Mouse (Mus musculus) lung, embryonic 14.5 days (tissue): Measurements from ENCODE around the gene Stpg1. TPM values are rescaled to one million over a fixed set of nuclear protein-coding genes. Genes with fewer than 3 reads are reported as not detected.

Source experiments
- ATAC-seq: fragments of 200-750 bp; cut with Nextera tagmentation; 2 replicates; pipeline ENCODE4 v1.8.0; 2017; ENCODE audit warnings: mild to moderate bottlenecking, moderate TSS enrichment, moderate library complexity; ENCODE audit not compliant: insufficient read depth
- DNase-seq: peaks from one replicate; pipeline ENCODE4 v3.0.0-alpha.2; 2015
- H3K27ac ChIP-seq: fragments of 300-500 bp; sonication (generic); 2 replicates; pipeline ENCODE4 v1.5.1; 2014; ENCODE audit warnings: low read depth, mild to moderate bottlenecking, moderate library complexity
- H3K27me3 ChIP-seq: fragments of 300-500 bp; sonication (generic); 2 replicates; pipeline ENCODE4 v1.6.1; 2014; ENCODE audit warnings: low read length, control low read depth; ENCODE audit not compliant: insufficient read depth
- H3K36me3 ChIP-seq: fragments of 300-500 bp; sonication (generic); 2 replicates; pipeline ENCODE4 v1.6.1; 2014; ENCODE audit warnings: control low read depth; ENCODE audit not compliant: insufficient read depth
- H3K4me1 ChIP-seq: fragments of 300-500 bp; sonication (generic); 2 replicates; pipeline ENCODE4 v1.6.1; 2014; ENCODE audit warnings: antibody characterized with exemption, control low read depth; ENCODE audit not compliant: insufficient read depth
- H3K4me2 ChIP-seq: fragments of 300-500 bp; sonication (generic); 2 replicates; pipeline ENCODE4 v1.6.1; 2014; ENCODE audit warnings: mild to moderate bottlenecking
- H3K4me3 ChIP-seq: fragments of 300-500 bp; sonication (generic); 2 replicates; pipeline ENCODE4 v1.5.1; 2014; ENCODE audit warnings: low read depth, low read length
- H3K9ac ChIP-seq: fragments of 300-500 bp; sonication (generic); 2 replicates; pipeline ENCODE4 v1.6.1; 2014
- H3K9me3 ChIP-seq: fragments of 300-500 bp; sonication (generic); 2 replicates; pipeline ENCODE4 v1.6.1; 2016; ENCODE audit warnings: low read depth, low read length, control low read depth
- CTCF ChIP-seq: IDR thresholded peaks from 2 replicates; pipeline ENCODE4 v1.5.1; 2016; ENCODE audit warnings: antibody characterized with exemption, low read depth
- WGBS: fragments of 180-500 bp; shearing (Covaris S2); extraction: QIAGEN DNeasy Blood & Tissue Kit; methylation state at CpG from one replicate; pipeline ENCODE4 v1.1.7; 2014; 5-methylcytosine and 5-hydroxymethylcytosine counted together
- polyA plus RNA-seq: library from polyadenylated mRNA; unstranded; fragments of >200 nt; fragmentation: Nextera tagmentation; extraction: Ambion mirVana; gene quantifications from 2 replicates; pipeline ENCODE4 v1.2.1, GENCODE M21; 2014

Stpg1 gene
- polyA plus RNA-seq, 1 experiment from 2014 or later = 0.29 TPM

GRCm38 (mm10) chr4:135498136-135498535, 3.5 kb downstream of the Stpg1 start:
- no peak overlapping the region for H3K4me2 ChIP-seq
- no peak overlapping the region for H3K4me3 ChIP-seq
- no peaks in the 10 kb centered on the region for H3K4me1 ChIP-seq
- WGBS = 78% methylated on average over 6 of the region's 6 CpGs
- no peak overlapping the region for H3K9ac ChIP-seq
- DNase-seq (no peak), ATAC-seq (no peak)
- H3K9me3 ChIP-seq = no peaks in the 10 kb centered on the region
- H3K27ac ChIP-seq = no peak overlapping the region
- no peak for TF ChIP-seq CTCF
- H3K36me3 ChIP-seq = no peaks in the 10 kb centered on the region
- no peaks in the 10 kb centered on the region for H3K27me3 ChIP-seq

GRCm38 (mm10) chr4:135499831-135500230, 5.2 kb downstream of the Stpg1 start:
- no peaks in the 10 kb centered on the region for H3K4me1 ChIP-seq
- no peaks in the 10 kb centered on the region for H3K36me3 ChIP-seq
- H3K4me3 ChIP-seq = no peak overlapping the region
- no peak overlapping the region for H3K9ac ChIP-seq
- H3K27ac ChIP-seq = no peak overlapping the region
- DNase-seq = no peak
- H3K4me2 ChIP-seq = no peak overlapping the region
- 74% methylated on average over 3 of the region's 3 CpGs for WGBS
- no peak for ATAC-seq
- TF ChIP-seq CTCF = no peak
- no peaks in the 10 kb centered on the region for H3K27me3 ChIP-seq
- no peaks in the 10 kb centered on the region for H3K9me3 ChIP-seq

GRCm38 (mm10) chr4:135501587-135501986, 7.0 kb downstream of the Stpg1 start:
- Histone ChIP-seq H3K4me1 (no peaks in the 10 kb centered on the region), H3K27ac (no peak overlapping the region), H3K4me3 (no peak overlapping the region), H3K9me3 (no peaks in the 10 kb centered on the region), H3K4me2 (no peak overlapping the region), H3K27me3 (no peaks in the 10 kb centered on the region), H3K9ac (no peak overlapping the region), H3K36me3 (no peaks in the 10 kb centered on the region)
- ATAC-seq (no peak), DNase-seq (no peak)
- 40% methylated on average over 4 of the region's 4 CpGs for WGBS
- no peak for TF ChIP-seq CTCF

- H3K4me2 ChIP-seq = no peak overlapping the region
- no peaks in the 10 kb centered on the region for H3K36me3 ChIP-seq
- no peak overlapping the region for H3K9ac ChIP-seq
- H3K4me3 ChIP-seq = no peak overlapping the region
- H3K9me3 ChIP-seq = no peaks in the 10 kb centered on the region
- TF ChIP-seq CTCF = no peak
- WGBS = 73% methylated on average over 11 of the region's 11 CpGs
- DNase-seq = no peak
- H3K4me1 ChIP-seq = no peaks in the 10 kb centered on the region
- no peak for ATAC-seq
- H3K27me3 ChIP-seq = no peaks in the 10 kb centered on the region
- H3K27ac ChIP-seq = no peak overlapping the region
Observed at GRCm38 (mm10) chr4:135505794-135506193, 11.2 kb downstream of the Stpg1 start.

- peak; percentile 41; the same call in 1 of the 2 replicates for ATAC-seq
Observed at GRCm38 (mm10) chr4:135507547-135508350, 13.2 kb downstream of the Stpg1 start.

GRCm38 (mm10) chr4:135508419-135509039, 13.9 kb downstream of the Stpg1 start:
- ATAC-seq (no peak), DNase-seq (peak; percentile 94)
- H3K27ac ChIP-seq = no peak overlapping the region
- no peak overlapping the region for H3K9ac ChIP-seq
- H3K4me2 ChIP-seq = peak overlapping the region; percentile 49
- H3K36me3 ChIP-seq = no peaks in the 10 kb centered on the region
- no peaks in the 10 kb centered on the region for H3K9me3 ChIP-seq
- no peaks in the 10 kb centered on the region for H3K4me1 ChIP-seq
- peak; percentile 92 for TF ChIP-seq CTCF
- no peaks in the 10 kb centered on the region for H3K27me3 ChIP-seq
- 14% methylated on average over 13 of the region's 13 CpGs for WGBS
- H3K4me3 ChIP-seq = no peak overlapping the region

More at GRCm38 (mm10) chr4:135507547-135508350, 13.2 kb downstream of the Stpg1 start:
- peak; percentile 79 for TF ChIP-seq CTCF
- Histone ChIP-seq H3K4me3 (peak overlapping the region; percentile 20), H3K27me3 (no peaks in the 10 kb centered on the region), H3K36me3 (no peaks in the 10 kb centered on the region), H3K4me1 (no peaks in the 10 kb centered on the region), H3K27ac (no peak overlapping the region), H3K4me2 (peak overlapping the region; percentile 61), H3K9me3 (no peaks in the 10 kb centered on the region), H3K9ac (peak overlapping the region; percentile 34)
- WGBS = 11% methylated on average over 22 of the region's 22 CpGs
- peak; percentile 76 for DNase-seq

GRCm38 (mm10) chr4:135509515-135509914, 14.9 kb downstream of the Stpg1 start:
- Histone ChIP-seq H3K4me2 (no peak overlapping the region), H3K9ac (no peak overlapping the region), H3K27me3 (no peaks in the 10 kb centered on the region), H3K4me3 (no peak overlapping the region), H3K27ac (no peak overlapping the region), H3K9me3 (no peaks in the 10 kb centered on the region), H3K4me1 (no peaks in the 10 kb centered on the region), H3K36me3 (no peaks in the 10 kb centered on the region)
- ATAC-seq (no peak), DNase-seq (no peak)
- WGBS = 57% methylated on average over 12 of the region's 12 CpGs
- no peak for TF ChIP-seq CTCF
